Mouse (Mus musculus) gastrocnemius, adult 18-20 months (tissue): ENCODE measurements around the gene Ttll7. TPM values are rescaled to one million over a fixed set of nuclear protein-coding genes. Genes with fewer than 3 reads are reported as not detected.

Experiments used
- DNase-seq: peaks from one replicate; pipeline ENCODE4 v3.0.0; 2021; ENCODE audit warnings: low spot score
- total RNA-seq, 2 experiments: library from RNA; stranded (reverse); gene quantifications; 2 replicates each; pipeline ENCODE4 v1.2.3; 2021

Gene Ttll7
- total RNA-seq, 2 experiments from 2014 or later, result 96.7 to 130 TPM

DNA sequence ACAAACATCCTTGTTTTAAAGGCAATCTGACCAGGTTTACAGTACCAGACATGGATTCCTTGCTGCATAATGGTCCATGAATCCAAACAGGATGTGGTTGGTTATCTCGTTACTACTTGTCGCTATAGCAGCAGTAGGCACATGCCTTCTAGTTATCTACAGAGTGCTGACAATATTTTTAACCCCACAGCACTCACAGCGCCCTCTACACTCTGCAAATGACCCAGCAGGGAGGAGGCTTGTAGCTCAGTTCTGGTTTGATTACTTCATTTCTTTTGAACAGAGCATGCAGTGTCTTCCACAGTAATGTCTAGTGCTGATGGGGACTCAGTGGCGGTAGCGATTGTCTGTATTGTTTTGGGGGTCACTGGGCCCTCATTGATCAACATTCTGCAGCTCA, 56.8 kb downstream of the Ttll7 start:
- DNase-seq, result no peak

DNA sequence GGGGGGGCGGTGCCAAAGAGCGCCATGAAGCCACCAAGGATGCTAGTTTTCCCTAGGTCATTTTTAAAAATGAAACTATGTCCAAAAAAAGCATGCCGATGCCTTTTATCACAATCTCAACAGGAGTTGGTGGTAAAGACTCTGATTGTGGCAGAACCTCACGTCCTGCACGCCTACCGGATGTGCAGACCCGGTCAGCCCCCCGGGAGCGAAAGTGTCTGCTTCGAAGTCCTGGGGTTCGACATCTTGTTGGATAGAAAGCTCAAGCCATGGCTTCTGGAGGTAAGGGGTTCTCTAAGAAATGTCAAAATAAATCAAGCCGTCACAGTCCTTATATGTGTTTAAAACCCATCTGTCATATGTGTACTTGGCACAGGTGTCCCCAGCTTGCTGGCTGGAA, 60.9 kb downstream of the Ttll7 start:
- DNase-seq, result no peak

DNA sequence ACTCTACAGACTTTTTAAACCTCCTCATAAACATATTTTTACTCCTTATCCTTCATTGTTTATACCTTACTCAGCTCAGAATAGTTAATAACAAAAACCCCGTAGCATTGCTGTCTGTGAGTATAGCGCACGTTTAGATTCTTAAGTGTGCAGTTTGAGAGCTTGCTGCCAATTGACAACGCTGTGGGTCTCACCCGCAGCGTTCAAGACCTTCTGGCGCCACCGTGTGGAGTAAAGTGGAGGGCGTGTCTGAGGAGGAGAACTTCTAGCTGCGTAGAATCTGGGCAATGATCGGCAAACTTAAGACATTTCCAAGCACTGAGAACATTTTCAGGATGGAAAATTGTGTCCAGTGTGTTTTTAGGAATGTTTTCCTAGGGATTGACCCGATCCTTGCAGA, 62.6 kb downstream of the Ttll7 start:
- DNase-seq, result peak; percentile 80

DNA sequence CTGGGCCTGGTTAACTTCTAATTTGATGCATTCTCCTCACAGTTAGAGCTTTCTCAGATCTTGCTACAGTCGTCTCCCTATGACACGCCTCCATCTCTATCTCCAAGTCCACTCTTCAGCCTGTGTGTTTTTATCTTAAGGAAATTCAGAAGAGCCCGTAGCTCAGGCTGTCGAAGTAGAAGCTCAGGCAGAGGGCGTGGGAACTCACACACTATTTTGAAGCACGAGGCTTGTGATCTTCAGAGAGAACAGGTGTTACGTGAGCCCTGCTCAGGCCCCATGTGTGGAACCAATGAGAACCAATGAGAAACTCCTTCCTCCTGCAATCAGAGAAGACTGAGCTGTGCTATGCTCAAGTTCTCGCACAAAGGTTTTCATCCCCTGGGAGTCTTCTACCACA, 65.7 kb downstream of the Ttll7 start:
- no peak for DNase-seq

DNA sequence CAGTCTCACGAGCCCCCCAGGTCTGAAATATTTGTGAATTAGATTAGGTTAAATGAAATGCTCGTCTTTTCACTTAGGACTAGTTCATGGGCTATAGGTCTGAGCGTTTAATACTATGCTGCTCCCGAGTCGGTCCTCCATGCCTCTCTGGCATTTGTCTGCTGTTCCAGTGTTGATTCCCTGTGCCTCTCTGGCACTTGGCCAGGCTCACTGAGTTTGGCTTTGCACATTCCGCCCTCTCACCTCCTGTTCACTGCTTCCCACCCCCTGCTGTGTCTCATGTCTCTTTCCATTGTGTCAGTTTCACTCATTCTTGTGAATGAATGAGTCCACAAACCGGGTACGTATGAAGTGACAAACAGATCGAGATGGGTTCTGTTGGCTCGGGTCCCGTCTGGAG, 66.2 kb downstream of the Ttll7 start:
- DNase-seq, result no peak

DNA sequence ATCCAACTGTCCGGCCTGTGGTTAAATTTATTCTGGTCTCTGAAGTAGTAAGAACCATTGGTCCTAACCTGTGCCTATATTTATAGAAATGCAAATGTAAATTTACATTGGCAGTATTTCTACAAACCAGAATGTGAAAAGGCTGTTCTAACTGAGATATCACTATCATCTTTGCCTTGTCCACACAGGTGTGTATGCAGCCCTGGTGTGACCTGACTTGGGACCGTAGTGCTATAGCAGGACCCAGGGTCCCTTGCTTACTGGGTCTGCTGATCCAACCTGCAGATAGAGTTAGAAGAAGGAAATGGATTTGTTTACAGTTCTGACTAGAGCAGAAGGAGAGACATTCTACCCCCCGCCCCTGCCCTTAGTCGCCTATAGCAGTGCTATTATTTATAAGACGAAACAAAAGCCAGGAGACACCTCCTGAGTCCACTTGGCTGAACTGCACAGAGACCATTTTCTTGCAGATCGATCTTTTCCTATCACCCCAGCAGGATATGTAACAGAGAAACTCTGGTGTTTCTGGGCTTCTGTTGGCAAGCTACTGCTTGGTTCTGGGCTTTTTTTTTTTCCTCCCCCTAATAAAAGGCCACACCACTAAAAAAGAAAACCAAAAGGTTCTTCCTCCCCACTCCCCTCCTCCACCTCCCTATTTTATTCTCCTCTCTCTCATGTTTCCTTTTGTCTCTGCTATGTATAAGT, 75.3 kb downstream of the Ttll7 start:
- DNase-seq, result no peak

DNA sequence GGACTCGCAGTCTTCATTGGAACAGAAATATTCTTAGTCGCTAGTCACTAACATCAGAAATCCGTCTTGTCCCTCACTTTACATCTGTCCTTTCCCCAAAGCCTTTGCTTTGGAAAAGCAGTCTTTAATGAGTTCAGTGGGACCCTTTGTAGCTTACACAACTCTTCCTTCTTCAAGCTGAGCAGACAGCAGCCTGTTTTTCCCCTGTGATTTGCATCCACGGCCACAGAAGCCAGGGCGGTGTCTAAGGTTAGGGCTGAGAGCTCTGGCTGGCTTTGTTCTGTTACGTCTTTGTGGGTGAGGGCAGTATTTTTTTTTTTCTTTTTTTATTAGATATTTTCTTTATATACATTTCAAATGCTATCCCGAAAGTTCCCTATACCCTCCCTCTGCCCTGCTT, 76.0 kb downstream of the Ttll7 start:
- DNase-seq, result no peak

DNA sequence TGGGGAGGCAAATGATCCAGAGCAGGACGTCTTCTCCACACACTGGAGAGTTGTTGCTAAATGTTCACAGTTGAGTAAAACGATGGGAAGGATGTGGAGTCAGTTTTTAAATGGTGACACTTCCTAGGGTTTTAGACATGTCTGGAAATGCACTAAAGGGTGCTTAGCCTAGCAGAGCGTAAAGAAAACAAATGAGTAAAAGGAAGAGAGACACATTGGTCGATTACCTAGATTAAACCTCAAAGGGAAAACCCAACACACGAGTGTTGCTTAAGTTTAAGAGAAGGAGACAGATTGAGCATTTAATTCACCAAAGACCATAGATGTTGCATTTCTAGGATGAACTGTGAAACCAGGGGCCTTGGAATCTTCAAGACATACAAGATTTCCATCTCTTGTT, 76.8 kb downstream of the Ttll7 start:
- no peak for DNase-seq

DNA sequence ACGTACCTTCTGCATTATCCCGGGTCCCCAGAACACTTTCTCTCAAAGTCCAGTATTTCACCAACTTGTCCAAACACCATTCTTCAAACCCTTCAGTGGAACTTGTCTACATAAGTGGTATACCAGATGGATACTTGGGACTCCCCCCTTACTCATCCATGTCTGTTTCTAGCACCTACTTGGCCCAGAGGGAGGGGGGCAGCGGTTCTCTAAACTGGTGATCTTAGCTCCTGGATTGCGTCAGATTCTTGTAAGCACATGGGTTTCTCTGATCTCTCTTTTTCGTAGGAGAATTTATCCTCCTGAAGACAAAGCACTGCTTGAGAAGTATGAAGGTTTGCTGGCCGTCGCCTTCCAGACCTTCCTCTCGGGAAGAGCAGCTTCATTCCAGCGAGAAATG, 79.0 kb downstream of the Ttll7 start:
- no peak for DNase-seq

DNA sequence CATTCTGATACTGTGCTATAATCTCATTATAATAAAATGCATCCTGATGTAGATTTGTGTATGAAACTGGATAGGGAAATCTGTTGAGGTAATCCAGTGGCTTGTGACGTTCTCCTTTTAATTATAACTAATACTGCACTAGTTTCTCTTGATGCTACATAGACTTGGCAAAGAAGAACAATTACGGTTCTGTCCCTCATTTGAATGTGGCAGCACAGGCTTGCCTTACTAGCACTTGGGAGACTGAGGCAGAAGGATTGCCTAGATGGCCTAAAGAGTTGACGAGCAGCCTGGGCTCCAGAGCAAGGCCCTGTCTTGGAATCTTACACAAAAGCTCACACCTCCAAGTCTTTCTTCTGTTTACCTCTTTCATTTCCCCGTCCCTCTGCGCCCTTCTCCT, 80.3 kb downstream of the Ttll7 start:
- DNase-seq, result no peak

DNA sequence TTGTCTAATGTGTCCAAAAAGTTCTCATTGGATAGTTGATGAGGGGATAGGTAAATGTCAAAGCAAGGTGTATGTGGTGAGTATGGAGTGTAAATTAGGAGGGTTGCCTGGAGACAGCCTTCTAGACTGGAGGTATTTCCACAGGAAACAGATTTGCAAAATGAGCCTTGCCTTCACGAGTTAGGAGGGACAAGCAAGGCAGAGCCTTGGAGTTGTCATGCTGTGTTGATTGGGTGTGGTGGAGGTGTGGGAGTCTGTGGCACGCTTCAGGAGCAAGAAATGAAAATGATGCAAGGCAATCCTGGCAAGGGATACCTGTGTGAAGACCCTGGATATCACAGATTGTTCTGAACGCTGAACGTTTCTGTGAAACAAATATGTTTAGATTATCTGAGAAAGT, 84.7 kb downstream of the Ttll7 start:
- DNase-seq, result no peak

DNA sequence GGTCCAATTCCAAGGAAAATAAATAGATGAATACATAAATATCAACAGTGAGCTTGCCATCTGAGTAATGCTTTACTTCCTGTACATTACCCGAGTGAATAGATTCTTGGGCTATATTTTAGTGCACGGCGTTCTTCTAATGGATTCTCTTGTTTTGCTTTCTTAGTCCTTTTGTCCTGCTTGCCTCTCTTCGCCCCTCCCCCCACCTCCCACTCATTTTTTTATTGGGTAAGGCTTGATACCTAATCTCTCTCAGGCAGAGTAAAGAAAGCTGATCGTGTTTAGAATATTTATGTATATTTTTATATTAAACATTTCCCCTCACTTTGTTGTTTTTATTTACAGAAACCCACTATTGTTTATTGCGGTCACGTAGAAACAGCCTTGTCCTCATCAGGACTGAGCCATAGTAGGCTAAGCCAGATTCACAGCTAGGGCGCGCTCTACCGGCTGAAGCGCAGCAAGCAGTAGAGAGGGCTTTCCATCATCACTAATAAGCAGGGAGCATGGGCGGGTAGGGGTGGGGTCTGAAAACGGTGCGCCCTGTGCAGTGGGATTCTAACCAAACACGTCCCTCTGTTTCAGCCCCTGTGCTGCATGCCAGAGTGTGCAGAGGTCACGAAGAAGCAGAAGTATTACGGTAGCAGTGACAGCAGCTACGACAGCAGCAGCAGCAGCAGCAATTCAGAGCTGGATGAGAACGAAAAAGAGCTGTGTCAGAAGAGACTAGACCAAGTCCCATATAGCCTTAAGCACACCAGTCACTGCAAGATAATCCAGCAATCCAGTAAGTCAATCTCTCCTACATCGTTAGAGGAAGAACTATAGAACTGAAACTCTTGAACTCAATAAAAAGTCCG, 87.5 kb downstream of the Ttll7 start:
- DNase-seq, result no peak

DNA sequence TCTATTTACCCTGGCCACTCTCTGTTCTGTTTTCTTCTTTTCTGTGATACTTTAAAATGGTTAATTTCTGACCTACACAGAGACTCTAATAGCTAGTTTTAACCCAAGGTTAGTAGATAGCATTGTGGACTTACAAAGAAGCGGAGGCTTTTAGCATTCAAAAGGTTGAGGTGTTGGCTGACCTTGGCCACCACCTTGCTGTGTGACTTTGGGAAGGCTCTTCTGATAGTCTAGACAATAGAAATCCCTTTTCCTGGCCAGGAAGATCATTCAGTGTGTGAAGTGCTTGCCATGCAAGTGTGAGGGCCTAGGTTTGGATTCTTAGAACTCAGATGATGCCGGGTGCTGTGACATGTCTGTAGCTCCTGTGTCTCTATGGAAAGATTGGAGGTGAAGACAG, 90.9 kb downstream of the Ttll7 start:
- no peak for DNase-seq

DNA sequence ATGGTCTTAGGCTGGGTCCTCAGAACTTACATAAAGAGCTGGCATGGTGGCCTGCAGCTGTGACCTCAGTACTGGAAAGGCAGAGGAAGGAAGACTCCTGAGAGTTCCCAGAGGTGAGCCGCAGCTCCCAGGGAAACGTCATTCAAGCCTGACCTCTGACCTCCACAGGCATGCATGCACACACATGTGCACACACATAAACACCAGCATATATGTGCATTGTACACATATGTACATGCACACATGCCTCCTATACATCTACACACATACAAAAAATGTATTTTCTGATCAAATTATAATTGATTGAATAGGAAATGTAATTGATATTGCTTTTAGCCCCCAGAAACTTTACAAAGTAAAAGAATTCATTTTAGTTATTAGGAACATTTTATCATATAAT, 93.2 kb downstream of the Ttll7 start:
- DNase-seq, result no peak

DNA sequence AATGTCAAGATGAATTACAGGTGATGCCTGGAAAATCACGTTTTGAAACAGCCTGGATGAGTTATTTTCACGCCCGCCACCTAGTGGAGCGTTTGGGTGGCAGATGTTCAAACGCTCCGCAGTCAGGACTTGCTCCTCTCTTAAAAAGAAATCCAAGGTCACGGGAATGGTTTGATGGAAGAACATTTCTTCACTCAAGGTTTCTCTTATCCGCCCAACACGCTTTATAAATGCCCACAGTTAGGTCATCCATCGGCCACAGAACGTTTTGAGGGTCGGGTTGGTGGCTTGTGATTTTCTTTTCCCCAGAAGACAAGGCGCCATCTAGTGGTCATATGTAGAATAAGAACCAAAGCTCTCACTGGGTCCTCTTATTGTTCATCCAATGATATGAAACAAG, 93.7 kb downstream of the Ttll7 start:
- DNase-seq, result peak; percentile 48

DNA sequence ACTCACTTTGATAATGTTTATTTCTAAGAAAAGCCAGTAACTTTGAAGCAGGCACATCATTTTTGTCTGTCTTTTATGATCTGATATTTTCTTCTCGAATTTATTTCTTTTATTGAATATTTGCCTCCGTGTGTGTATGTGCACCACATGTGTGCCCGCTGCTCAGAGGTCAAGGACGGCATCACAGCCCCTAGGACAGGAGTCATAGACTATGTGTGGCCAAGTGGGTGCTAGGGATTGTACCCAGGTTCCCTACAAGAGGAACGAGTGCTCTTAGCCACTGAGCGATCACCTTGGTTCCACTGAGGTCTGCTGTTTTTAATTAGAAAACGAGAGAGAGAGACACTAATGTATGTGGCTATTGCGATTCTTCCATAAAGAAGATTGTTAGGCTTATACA, 94.5 kb downstream of the Ttll7 start:
- DNase-seq, result no peak

DNA sequence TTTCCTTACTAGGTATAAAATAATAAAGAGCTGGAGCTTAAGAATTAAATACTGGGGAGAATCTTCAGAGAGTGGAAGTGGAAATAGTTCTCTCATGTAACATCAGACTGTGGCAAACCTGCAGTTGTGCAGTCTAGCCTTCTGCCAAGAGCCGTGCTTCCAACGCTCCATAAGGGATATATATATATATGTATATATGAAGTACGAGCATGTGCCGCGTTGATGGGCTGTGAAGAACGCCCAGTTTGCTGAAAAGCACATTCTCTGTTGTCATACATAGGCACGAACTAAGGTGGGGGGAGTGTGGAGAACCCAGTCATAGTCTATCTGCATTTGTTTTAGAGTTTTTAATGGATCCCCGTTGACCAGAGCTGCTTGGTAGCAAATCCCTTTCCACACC, 104.6 kb downstream of the Ttll7 start:
- DNase-seq, result no peak

DNA sequence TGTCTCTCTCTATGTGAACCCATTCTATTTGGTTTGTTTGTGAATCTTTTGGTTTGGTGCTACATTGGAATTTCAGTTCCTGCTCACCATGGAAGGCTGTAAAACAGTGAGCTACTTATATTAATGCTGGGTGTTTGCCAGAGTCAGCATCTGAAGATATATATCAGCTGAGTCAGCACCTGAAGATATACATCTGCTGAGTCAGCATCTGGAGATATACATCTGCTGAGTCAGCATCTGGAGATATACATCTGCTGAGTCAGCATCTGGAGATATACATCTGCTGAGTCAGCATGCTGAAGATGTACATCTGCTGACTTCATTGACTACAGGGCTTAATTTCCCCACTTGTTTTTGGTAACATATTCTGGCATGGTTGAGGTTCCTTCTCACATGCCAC, 110.7 kb downstream of the Ttll7 start:
- DNase-seq, result no peak

DNA sequence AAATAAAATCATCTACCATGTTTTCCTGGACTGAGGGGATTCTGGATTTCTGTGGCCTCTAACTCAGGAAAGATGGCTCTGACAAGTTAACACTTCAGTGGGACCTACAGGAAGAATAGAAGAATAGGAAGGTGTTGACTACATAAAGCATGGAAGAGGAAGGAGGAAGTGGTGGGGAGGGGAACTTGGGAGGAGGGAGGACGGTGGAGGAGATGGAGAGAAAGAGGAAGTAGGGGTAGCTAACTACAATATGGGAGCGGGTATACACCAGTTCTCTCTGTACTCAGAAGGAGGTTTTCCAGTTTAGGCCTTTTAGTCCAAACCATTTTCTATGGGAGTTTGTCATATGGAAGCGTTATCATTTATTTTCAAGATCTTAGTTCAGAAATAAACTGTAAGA, 112.2 kb downstream of the Ttll7 start:
- no peak for DNase-seq

DNA sequence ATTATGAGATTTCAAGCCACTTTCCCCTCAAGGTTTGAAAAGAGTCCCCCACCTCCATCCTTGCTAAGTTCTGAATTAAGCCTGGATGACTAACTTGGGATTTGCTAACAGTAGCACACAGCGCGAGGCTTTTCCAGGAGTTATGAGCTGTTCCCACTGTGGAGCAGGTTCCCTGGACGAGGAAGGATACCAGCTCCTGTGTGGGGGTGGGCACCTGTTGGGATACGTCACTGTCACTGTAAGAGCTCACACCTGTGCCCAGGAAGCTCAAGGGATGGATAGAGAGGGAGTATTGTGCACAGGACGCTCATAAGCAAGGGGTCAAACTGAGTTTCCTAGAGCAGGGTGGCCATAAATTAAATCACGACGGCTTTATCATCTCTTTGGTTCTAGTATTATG, 115.1 kb downstream of the Ttll7 start:
- DNase-seq, result no peak

DNA sequence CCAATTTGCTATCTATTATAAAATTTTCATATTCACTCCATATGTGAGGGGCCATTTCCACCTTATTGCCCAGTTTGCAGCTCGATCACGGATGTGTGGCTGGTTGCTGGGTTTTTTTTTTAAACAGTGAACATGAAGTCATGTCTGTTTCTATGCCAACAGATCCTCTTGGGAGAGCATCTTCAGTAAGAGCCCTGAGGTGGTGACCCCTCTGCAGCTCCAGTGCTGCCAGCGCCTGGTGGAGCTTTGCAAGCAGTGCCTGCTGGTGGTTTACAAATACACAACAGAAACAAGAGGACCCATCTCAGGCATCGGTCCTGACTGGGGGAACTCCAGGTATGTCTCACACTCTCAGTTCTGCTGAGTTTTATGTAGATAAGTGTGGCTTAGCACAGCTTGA, 115.7 kb downstream of the Ttll7 start:
- DNase-seq, result no peak

DNA sequence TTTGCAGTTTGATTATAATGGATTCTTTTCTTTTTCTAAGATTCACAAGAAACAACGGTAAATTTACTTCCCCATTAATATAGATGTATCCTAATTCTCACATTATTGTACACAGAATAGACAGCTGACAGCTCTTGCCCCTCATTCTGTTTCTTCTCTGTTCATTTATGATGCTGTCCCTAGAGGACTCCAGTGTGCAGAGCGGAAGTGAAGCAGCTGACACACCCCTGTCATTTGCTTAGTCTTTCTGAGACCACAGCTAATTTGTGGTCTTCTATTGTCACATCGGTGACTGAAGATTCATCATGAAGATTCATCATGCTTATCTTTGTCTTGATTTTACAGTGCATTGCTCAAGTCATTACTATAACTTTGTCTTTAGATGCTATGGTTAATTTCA, 126.1 kb downstream of the Ttll7 start:
- DNase-seq, result no peak
